Mouse (Mus musculus): ENCODE results near the gene Asb16.
A peak's percentile ranks its signal among the peaks of the same experiment; 100 is the strongest.
"Not testable (repeated sequence)": the region's sequence is repeated elsewhere in the genome, so short reads cannot be mapped to it uniquely, and the experiment has no call there.

Gene Asb16

DNA sequence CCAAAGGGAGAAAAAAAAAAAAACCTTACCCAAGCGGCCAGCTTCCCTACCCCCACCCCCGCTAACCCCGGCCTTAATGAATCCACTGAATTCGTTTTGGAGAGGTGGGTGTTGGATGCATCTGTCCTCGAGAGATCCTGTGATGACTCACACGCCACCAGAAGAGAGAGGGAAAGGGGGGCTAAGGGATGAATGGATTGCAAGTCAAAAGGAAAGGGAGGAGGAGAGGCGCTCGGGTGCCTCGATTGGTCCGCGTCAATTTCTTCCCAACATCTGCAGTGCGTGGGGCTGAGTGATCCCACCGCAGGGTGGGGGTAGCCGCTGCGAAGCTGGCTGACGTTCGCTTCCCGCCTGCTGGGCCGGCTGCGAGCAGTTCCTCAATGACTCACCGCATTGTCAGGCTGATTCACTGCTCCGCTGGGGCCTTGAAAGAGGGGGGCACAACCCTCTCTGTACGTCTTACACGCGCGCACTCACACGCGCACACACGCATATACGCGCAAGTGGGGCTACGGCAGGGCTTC, 23.6 kb upstream of the Asb16 start:
- DNase-seq = no peak

DNA sequence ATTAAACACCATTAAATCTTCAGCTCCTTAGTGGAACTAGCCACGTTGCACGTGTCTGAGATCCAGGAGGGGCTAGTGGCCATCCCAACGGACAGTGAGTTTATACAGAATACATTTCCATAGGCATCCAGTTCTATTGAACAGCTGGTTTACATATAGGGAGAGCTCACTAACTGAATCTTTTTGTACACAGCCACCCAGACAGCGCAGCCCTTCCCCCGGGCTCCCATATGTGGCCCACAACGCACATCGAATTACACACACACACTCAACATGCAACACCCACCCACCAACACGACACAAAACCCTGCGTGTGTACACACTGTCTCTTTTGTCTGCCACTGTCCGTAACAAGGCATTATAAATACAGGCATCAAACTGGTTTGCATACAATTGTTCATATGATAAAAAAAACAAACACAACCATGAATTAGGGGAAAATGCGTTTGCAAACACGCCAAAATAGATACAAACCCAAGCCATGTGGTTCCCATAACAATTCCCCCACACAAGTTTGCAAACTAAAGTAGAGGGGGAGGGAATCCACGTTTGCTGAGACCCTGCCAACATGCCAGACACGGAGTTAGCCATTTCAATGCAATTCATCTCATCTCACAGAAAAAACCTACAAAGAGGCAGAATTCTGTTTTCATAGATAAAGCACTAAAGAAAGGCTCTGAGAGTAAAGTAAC, 22.8 kb upstream of the Asb16 start:
- DNase-seq = no peak

DNA sequence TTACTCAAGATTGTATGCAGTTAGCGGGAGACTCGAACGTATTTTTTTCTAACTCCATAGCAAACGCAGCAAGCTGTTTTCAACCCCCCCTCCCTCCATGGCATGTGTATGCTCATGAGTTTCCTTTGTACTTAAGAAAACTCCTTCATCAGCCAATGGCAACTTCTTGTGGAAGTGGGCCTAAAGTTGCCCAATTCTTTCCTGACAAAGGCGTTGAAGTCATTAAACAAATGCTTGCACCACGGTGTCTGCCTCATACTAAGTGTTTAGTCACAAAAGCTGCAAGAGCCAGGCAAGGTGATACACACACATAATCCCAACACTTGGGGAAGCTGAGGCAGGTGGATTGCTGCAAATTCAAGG, 22.3 kb upstream of the Asb16 start:
- DNase-seq = no peak

DNA sequence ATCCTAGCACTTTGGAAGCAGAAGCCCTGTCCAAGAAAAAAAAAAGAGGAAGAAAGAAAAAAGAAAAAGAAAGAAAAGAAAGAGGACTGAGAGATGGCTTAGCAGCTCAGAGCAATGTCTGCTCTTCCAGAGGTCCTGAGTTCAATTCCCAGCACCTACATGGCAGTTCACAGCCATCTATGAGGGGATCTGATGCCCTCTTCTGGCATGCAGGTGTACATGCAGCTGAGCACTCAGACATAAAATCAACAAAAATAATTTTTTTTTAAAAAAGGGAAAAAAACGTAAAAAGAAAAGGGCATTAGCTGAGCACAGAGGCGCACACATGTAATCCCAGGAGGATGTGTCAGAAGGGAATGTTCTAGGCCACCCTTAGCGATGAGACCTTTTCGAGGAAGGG, 21.7 kb upstream of the Asb16 start:
- DNase-seq = no peak

DNA sequence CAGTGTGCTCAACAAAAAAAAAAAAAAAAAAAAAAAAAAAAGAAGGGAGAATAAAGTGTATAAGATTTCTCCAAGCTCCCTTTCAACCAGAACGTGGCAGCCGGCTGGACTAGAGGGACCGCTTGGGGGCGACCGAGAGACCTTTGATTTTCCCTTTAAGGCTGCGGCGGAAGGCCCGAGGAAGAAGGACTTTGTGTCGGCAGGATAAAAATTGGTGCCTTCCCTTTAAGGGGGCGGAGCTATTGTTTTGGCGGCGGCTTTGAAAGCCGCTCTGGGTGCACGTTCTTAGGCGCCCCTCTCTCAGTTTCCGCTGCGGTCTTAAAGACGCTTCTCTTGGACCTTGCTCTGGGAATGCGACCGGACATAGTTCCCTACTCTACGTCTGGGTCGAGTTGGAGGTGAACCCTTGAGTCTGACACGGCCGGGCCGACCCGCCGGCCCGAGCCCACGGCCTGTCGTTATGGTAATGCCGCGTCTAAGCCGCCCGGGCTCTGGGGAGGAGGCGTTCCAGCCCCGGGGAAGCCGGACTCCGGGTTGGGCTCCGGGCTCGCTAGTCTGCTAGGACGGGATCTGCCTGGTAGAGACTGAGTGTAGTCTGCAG, 19.8 kb upstream of the Asb16 start, which contains the start of gene BC030867:
Gene BC030867 (plus strand): TSS at position 253 of the 601 bp plus-strand sequence.
- DNase-seq = peak; percentile 94

DNA sequence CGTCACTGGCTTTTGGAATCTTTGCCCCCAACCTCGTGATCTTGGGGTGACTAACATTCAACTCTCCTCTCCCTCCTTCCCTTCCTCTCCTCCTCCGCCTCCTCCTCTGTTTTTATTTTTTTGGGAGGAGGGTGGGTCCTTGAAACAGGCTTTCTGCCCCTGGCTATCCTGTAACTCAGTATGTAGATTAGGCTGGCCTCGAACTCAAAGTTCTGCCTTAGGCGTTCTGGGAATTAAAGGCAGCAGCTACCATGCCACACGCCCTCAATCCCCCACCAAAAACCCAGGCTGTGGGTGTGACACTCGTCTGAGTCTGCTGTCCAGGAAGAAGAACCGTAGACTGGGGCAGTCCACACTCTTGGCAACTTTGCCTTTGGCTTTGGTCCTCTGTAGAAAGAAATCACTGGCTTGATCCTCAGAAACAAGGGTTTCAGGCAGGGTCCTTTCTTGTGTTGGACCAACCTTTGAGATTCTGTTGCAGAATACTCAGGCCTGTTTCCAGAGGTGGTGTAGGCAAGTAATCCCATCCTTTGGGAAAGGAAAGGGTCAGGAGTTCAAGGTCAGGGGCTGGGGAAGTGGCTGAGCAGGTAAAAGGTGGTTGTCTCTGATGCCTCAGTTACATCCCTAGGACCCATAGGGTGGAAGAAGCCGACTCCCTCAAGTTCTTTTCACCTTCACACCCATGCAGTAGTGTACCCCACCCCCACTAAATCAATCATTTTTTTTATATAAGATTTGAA, 19.0 kb upstream of the Asb16 start:
- DNase-seq = no peak

DNA sequence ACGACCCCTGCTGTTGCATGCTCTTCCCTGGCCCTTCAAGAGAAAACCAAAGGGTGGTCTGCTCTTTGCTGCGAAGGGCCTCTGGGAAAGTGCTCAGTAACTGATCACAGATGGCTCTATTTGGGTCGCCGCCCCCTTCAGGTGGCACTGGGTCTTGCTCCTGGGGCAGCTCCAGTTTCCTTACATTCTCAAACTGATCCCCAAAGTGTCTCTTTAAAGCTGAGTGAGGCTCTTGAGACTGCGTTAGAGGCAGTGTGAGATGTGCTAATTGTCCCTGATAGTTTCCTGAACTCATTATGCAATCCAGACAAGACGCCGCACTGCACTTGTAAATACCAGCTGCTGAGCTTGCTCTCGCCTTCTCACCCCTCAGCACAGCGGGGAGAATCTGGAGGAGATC, 11.0 kb upstream of the Asb16 start:
- DNase-seq = no peak

DNA sequence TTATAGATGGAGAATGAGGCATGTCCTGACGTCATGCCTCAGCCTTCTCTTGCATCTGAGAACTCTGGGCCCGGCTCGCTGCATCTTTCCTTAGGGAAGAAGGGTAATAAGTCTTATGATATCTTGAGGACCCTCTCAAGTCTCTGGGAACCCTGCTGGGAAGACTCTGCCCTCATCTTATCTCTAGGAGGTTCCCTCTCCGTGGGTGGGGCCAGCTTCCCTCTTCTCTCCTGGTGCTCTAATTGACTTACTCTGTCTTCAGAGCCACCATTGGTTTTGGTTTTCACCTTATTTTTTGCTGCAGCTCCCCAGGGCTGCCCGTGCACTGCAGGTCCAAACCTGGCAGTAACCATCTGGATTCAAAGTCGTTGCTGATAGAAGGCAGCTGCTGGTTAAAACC, 10.4 kb upstream of the Asb16 start:
- no peak for DNase-seq

DNA sequence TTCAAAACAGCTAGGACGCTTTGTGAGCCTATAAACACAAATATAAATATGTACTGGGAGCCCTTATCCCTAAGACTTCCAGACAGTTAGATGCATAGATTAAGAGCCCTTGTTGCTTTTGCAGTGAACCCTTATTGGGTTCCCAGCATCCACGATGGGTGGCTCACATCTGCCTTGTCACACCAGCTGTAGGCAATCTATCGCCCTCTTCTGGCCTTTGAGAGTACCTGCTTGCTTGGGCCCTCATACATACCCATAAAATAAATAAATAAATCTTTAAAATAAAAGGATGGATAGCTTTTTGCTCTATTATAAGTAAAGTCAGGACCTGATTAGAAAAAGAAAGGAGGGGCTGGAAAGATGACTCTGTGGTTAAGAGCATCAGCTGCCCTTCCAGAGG, 10.0 kb upstream of the Asb16 start:
- DNase-seq = no peak

DNA sequence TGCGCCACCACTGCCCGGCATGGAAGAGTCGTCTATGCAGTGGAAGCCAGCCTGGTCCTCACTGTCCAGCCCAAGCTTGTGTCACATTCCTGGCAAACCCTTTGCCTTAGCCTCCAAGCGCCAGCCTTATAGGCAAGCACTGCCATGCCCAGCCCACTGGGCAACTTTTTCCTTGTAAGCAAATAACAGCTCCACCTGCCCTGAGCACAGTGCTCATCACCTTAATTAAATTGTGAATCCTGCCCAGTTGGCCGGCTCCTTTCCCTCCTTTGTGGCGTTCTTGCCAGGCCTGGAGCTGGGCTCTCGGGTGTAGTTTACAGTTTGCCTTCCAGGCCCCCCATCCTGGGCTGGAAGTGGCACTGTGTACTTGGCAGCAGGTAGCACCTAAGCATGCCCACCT, 5.3 kb upstream of the Asb16 start:
- peak; percentile 6 for DNase-seq

DNA sequence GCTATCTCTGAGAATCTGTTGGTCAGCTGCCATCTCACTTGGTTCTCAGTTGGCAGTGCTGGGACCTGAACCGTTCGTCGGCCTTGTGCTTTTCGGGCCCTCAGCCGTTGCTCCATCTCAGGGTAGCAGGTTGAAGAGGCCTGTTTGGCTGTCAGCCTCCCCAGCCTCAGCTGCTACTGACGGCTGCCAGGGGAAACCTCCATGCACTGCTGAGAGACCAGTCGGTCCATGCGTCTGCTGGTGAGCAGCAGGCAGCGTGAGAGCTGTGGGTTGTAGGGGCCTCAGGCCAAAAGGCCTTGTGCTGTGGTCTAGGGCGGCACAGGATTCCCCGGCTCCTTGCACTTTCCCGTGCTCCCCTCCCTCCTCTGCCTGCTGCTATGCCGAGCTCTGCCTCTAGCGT, 2.7 kb upstream of the Asb16 start:
- DNase-seq = no peak

DNA sequence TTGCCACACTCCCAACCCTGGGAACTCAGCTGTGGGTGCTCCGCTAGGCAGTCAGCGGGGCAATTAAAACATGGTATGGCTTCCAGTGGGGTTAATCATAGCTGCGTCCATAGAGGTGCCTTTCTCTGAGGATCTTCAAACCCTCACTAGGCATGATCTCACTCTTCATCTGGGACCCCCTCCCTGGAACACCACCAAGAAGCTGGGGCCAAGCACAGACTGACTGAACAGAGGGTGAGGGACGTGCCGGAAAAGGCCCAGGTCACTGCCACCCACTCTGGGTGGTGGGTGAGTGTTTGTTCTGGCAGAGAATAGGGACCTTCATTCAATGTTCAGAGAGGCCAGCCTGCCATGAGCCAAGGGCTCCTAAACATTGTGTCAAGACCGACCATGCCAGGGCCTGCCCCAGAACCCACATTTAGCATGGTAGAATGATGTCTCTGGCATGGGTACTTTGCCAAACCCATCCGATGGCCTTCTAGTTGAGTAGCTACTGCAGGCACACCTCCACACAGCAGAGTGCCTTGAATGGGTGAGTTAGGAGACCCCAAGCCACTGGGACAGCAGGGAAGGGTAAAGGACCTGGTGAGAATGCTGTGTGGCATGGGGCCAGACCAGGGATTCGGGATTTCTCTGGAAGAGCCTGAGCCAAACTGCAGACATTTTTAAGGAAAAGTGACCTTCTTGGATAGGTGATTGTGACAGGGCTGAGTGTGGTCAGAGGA, 1.8 kb upstream of the Asb16 start:
- DNase-seq = no peak

DNA sequence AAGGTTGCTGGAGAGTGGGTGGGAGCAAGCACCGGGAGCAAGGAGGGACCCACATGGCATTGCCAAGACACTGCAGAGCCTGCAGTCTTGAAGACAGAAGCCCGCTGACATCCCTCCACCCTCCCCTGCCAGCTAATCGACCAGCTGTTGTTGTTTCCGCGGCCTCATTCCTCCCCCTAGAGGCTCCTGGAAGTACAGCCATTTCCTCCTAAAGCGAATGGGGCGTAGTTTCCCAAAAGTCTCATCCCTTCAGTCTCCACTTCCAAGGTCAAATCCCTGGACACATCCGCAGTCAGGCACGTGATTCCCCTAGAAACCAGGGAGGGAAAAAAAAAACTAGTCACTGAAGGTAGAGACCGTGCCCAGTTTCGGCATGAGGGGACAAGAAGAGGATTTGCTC, 1.1 kb upstream of the Asb16 start:
- peak; percentile 73 for DNase-seq

DNA sequence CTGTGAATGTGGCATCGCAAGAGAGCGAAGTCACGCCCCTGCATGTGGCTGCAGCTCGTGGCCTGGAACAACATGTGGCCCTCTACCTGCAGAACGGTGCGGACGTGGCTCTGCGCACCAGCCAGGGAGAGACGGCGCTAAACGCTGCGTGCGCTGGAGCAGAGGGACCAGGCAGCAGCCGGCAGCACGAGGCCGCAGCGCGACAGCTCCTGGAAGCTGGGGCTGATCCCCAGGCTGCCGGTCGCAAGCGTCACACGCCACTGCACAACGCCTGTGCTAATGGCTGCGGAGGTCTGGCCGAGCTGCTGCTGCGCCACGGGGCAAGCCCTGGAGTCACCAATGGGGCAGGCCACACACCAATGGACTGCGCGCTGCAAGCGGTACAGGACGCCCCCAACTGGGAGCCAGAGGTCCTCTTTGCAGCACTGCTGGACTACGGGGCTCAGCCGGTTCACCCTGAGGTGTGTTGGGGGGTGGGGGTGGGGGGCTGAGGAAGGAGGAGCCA, 7.9 kb downstream of the Asb16 start:
- peak; percentile 50 for DNase-seq

DNA sequence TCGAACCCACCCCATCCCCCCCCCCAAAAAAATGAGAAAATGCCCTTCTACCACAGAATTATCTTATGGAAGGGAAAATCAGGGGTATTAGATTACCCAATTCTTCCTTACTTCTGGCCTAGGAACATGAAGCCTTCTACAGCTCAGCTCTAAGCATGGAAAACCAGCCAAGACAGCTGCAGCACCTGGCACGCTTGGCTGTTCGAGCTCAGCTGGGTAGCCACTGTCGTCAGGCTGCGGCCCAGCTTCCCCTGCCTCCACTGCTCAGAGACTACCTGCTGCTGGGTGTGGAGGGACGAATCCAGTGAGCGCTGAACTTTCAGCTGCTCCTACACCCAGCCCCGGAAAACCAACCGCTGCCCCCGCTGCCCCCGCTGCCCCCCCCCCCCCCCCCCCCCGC, 9.2 kb downstream of the Asb16 start:
- DNase-seq = no peak

DNA sequence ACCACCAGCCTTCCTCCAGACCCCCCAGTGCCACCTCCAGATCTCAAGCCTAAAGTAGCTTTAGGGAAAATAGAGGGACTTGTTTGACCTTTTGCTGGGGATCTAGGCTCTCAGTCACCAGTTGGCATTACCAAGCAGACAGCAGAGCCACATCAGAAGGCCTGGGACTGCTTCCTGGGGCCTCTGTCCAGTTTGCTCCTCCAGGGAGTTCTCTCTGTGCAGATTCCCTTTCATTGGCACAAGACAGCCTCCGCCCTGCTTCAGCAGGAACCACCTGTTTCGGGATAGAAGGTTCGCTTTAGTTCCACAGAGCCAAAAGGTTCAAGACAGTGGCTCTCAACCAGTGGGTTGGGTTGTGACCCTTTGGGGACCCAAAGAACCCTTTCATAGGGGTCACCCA, 11.1 kb downstream of the Asb16 start:
- no peak for DNase-seq

DNA sequence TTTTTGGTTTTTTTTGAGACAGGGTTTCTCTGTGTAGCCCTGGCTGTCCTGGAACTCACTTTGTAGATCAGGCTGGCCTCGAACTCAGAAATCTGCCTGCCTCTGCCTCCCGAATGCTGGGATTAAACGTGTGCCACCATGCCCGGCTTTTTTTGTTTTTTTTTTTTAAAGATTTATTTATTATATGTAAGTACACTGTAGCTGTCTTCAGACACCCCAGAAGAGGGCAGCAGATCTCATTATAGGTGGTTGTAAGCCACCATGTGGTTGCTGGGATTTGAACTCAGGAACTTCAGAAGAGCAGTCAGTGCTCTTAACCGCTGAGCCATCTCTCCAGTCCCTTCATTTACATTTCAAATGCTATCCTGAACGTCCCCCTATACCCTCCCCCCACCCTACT, 11.7 kb downstream of the Asb16 start:
- DNase-seq = not testable (repeated sequence)

DNA sequence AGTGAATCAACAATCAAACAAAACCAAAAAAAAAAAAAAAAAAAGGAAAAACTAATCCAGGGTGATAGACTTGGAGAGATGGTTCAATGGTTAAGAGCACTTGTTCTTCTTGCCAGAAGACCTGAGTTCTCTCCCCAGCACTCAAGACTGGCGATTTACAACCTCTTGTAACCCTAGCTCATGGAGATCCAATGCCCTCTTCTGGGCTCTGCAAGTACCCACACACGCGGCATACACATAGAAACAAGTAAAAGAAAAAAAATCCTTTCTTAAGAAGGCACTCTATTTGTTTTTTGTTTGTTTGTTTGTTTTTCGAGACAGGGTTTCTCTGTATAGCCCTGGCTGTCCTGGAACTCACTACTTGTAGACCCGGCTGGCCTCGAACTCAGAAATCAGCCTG, 15.4 kb downstream of the Asb16 start:
- DNase-seq = no peak

DNA sequence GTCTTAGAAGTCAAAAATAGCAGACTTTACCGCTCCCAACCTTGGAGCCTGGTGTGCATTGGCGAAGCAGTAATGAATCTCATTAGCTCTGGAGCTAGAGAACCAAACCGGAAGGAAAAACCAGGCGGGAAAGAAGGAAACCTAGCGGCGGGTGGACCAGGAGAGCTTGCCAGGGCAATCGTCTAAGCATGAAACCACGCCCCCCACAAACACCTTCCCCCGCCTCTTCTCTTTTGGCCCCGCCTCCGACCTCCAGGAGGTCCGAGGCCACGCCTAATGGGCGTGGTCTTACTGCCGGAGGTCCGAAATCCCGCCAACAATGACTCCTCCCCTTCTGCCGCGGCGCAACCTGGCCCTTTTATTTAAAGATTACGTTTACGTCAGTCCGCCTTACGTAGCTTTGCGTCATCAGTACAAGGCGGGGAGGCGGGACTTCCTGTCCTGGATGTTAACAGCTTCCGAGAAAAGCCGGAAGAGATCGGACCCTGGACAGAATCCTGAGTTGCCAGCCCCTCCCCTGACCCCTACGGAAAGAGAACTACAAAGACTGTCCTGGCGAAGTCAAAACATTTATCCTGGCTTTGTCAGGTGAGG, 16.1 kb downstream of the Asb16 start, which contains the start of gene Tmub2:
Gene Tmub2 (plus strand): TSS at position 431 of the 594 bp plus-strand sequence.
- DNase-seq = peak; percentile 98

DNA sequence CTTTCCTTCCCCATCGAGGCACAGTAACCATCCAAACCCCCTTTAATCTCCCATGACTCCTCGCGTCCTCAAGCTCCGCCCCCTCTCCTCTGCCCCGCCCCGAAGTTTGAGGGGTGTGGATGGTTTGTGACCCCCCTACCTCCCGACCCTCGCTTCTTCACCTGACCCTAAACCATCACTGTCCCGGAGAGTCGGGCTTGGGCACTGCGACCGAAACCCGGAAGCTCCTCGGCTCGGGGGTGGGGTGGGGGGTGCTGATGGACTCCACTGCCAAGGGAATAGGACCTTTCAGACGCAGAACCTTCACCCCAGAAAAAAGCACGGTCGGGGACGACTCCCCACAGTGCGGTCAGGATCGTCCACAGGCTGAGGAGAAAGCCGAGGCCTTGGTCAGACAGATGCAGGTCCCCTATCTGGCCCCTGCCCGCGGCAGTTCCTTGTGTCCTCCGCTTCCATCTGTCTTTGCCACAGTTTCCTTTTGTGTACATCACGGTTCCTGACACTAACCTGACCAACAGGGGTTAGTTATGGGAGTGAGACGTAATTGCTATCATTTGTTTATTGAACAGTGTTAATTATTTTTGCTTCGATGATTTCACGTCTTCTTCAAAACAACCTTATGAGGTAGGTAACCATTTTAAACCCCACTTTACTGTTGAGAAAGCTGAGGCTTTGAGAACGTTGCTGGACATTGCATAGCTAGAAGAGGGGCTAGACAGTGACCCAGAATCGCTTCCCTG, 16.7 kb downstream of the Asb16 start:
- DNase-seq = no peak

DNA sequence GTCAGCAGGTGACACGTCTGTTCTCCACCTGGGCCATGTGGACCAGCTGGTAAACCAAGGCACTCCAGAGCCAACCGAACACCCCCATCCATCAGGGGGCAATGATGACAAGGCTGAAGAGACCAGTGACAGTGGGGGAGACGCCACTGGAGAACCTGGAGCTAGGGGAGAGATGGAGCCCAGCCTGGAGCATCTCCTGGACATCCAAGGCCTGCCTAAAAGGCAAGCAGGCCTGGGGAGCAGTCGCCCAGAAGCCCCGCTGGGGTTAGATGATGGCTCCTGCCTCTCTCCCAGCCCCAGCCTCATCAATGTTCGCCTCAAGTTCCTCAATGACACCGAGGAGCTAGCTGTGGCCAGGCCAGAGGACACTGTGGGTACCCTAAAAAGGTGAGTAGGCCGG, 18.9 kb downstream of the Asb16 start:
- no peak for DNase-seq

Measured in kidney, adult 18-20 months (tissue).